Mouse (Mus musculus): ENCODE results near the gene Ttc1. TPM values are rescaled to one million over a fixed set of nuclear protein-coding genes. Genes with fewer than 3 reads are reported as not detected.

Ttc1 gene
- polyA plus RNA-seq, 1 experiment: 39.7 TPM

DNA sequence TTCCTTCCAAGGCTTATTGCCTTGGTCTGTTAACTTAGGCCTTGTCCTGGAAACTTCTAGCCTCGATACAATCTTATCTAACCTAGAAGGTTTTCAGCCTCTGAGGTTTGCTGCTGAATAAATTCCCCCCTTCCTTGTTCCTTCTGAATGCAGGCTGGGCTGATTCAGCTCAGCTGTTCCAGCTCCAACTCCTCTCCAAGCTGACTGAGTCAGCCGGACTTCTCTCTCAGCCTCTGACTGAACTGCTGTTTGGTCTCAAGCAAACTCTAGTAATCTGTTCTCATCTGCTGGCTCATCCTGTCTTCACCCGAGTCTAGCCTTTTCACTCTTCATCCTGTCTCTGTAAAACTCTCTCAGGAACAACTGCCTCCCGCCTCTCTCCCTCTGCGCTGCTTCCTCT is 31.7 kb upstream of the Ttc1 start:
- H3ac ChIP-seq (ENCODE audit: control insufficient read depth, insufficient read length, low read depth): no peak overlapping the region

DNA sequence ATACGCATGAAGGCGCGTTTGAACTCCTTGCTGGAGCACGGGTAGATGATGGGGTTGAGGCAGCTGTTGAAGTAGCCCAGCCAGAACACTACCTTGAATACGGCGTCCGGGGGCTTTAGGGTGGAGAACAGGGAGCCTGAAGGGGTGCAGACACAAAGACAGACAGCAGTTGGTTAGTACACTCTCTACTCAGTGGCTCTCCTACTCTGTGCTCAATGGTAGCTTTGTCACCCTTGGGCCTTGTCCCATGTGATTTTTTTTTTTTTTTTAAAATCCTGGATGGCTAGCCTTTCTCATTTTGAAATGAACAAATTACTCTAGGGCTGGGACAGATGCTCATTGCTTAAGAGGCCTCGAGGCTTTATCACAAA is 28.5 kb upstream of the Ttc1 start:
- Histone ChIP-seq H3K27me3 (ENCODE audit: control insufficient read depth, insufficient read depth, insufficient read length) (no peaks in the 10 kb centered on the region), H3K4me3 (ENCODE audit: insufficient read depth, poor library complexity, severe bottlenecking) (no peak overlapping the region), H3K36me3 (ENCODE audit: control insufficient read depth, insufficient read depth) (no peaks in the 10 kb centered on the region), H3K79me2 (ENCODE audit: control insufficient read depth, insufficient read depth) (no peaks in the 10 kb centered on the region), H3ac (ENCODE audit: control insufficient read depth, insufficient read length, low read depth) (no peak overlapping the region), H3K79me3 (ENCODE audit: low read depth) (no peaks in the 10 kb centered on the region)
- no peak for TF ChIP-seq FOSL1 (IDR thresholded peaks at IDR 0.05; ENCODE audit: insufficient read depth, low read length, poor library complexity, severe bottlenecking)
- no peak for TF ChIP-seq MYOG (IDR thresholded peaks at IDR 0.05; ENCODE audit: control insufficient read depth, extremely low read depth, insufficient read length)
- TF ChIP-seq CTCF (IDR thresholded peaks at IDR 0.05; ENCODE audit: control insufficient read depth, insufficient read depth, insufficient read length): no peak
- no peak for TF ChIP-seq USF1 (IDR thresholded peaks at IDR 0.05; ENCODE audit: low read depth)
- no peak for TF ChIP-seq MYOD1 (IDR thresholded peaks at IDR 0.05; ENCODE audit: control insufficient read depth, insufficient read length, low read depth)
- TF ChIP-seq MAX (IDR thresholded peaks at IDR 0.05): no peak
- TF ChIP-seq CEBPB (IDR thresholded peaks at IDR 0.05; ENCODE audit: low read depth): no peak

More for the DNA sequence above, 31.7 kb upstream of the Ttc1 start:
- Histone ChIP-seq H3K36me3 (ENCODE audit: control insufficient read depth, insufficient read depth) (no peaks in the 10 kb centered on the region), H3K27me3 (ENCODE audit: control insufficient read depth, insufficient read depth, insufficient read length) (no peaks in the 10 kb centered on the region), H3K4me3 (ENCODE audit: insufficient read depth, poor library complexity, severe bottlenecking) (no peak overlapping the region), H3K79me2 (ENCODE audit: control insufficient read depth, insufficient read depth) (no peaks in the 10 kb centered on the region), H3K79me3 (ENCODE audit: low read depth) (no peaks in the 10 kb centered on the region)
- no peak for TF ChIP-seq MAX (IDR thresholded peaks at IDR 0.05)
- no peak for TF ChIP-seq USF1 (IDR thresholded peaks at IDR 0.05; ENCODE audit: low read depth)
- no peak for TF ChIP-seq FOSL1 (IDR thresholded peaks at IDR 0.05; ENCODE audit: insufficient read depth, low read length, poor library complexity, severe bottlenecking)
- no peak for TF ChIP-seq MYOD1 (IDR thresholded peaks at IDR 0.05; ENCODE audit: control insufficient read depth, insufficient read length, low read depth)
- no peak for TF ChIP-seq CTCF (IDR thresholded peaks at IDR 0.05; ENCODE audit: control insufficient read depth, insufficient read depth, insufficient read length)
- TF ChIP-seq MYOG (IDR thresholded peaks at IDR 0.05; ENCODE audit: control insufficient read depth, extremely low read depth, insufficient read length): no peak
- TF ChIP-seq CEBPB (IDR thresholded peaks at IDR 0.05; ENCODE audit: low read depth): no peak

DNA sequence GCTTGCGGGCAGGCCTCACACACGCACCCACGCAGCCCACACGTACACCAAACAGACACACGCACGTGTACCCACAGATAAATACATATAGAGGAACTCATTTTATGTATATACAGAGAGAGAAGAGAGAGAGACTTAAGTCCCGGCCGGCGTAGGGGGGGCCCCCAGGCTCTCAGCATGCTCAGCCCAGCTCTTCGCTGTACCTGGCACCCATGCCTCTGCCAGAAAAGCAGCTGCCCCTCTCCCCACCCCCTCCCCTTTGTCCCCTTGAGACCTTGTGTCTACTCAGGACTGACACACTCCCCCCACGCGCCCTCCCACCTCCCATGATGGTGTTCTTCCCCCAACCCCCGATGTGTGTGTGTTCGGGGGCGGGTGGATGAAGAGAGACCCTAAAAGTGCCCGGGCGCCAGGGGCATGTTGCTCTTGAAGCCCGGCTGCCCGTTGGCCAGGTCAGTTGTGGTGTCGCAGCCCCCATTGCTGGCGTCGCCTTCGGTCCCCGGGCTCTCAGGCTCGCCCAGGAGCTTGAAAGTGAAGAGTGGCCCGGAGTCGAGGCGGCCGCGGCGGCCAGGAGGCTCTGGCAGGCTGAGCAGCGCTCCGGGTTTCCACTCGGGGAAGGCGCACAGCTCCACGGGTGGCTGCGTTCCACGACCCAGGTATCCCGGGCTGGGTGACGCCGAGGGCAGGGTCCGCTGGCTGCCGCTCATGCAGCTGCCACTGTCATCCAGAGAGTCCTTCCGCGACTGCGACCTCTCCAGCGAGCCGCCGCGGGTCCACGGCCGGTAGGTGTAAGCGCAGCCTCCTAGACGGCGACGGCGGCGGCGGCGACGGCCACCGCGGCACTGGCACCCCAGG is 27.9 kb upstream of the Ttc1 start:
- Histone ChIP-seq H3ac (ENCODE audit: control insufficient read depth, insufficient read length, low read depth) (no peak overlapping the region), H3K79me3 (ENCODE audit: low read depth) (no peaks in the 10 kb centered on the region), H3K27me3 (ENCODE audit: control insufficient read depth, insufficient read depth, insufficient read length) (no peaks in the 10 kb centered on the region), H3K4me3 (ENCODE audit: insufficient read depth, poor library complexity, severe bottlenecking) (no peak overlapping the region), H3K36me3 (ENCODE audit: control insufficient read depth, insufficient read depth) (no peaks in the 10 kb centered on the region), H3K79me2 (ENCODE audit: control insufficient read depth, insufficient read depth) (no peaks in the 10 kb centered on the region)
- no peak for TF ChIP-seq CEBPB (IDR thresholded peaks at IDR 0.05; ENCODE audit: low read depth)
- no peak for TF ChIP-seq CTCF (IDR thresholded peaks at IDR 0.05; ENCODE audit: control insufficient read depth, insufficient read depth, insufficient read length)
- no peak for TF ChIP-seq MYOD1 (IDR thresholded peaks at IDR 0.05; ENCODE audit: control insufficient read depth, insufficient read length, low read depth)
- TF ChIP-seq FOSL1 (IDR thresholded peaks at IDR 0.05; ENCODE audit: insufficient read depth, low read length, poor library complexity, severe bottlenecking): no peak
- TF ChIP-seq MYOG (IDR thresholded peaks at IDR 0.05; ENCODE audit: control insufficient read depth, extremely low read depth, insufficient read length): no peak
- TF ChIP-seq MAX (IDR thresholded peaks at IDR 0.05): no peak
- TF ChIP-seq USF1 (IDR thresholded peaks at IDR 0.05; ENCODE audit: low read depth): no peak

DNA sequence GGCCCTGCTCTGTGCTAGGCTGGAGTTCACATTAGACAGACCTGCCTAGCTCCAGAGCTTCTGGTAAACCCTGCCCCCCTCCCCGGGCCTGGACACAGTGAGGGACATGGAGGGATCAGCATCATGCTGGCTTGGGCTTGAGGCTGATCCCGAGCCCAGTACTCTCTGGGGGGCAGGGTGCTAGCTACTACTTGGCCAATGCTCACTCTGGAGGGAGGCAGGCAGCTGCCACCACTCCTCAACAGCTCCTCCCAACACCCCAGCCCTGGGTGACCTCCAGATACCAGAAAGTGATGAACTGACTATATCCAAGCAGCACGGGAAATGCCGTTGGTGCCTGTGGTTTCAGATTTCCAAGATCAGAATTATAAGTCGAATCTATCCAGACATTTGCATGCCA is 25.9 kb upstream of the Ttc1 start:
- Histone ChIP-seq H3K36me3 (ENCODE audit: control insufficient read depth, insufficient read depth) (no peaks in the 10 kb centered on the region), H3K79me3 (ENCODE audit: low read depth) (no peaks in the 10 kb centered on the region), H3ac (ENCODE audit: control insufficient read depth, insufficient read length, low read depth) (no peak overlapping the region), H3K4me3 (ENCODE audit: insufficient read depth, poor library complexity, severe bottlenecking) (no peak overlapping the region), H3K27me3 (ENCODE audit: control insufficient read depth, insufficient read depth, insufficient read length) (no peaks in the 10 kb centered on the region), H3K79me2 (ENCODE audit: control insufficient read depth, insufficient read depth) (no peaks in the 10 kb centered on the region)
- TF ChIP-seq CEBPB (IDR thresholded peaks at IDR 0.05; ENCODE audit: low read depth) (no peak), MYOD1 (IDR thresholded peaks at IDR 0.05; ENCODE audit: control insufficient read depth, insufficient read length, low read depth) (peak; percentile 81)

DNA sequence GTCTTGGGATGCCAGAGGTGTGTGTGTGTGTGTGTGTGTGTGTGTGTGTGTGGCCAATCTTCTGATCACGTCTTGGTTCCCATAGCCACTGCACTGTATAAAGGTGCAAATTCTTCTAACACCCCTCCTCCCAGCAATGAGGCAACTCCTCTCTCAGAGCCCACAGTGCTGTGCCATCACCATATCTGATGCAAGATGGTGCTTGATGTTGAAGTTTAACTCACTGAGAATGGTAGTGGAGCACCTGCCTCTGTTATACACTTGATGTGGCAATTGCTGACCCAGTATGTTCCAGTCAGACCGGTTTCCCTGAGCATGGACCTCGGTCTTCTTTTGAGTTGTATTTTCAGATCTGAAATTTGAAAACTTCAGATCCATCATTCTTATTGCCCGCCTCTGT is 22.3 kb upstream of the Ttc1 start:
- TF ChIP-seq CEBPB (IDR thresholded peaks at IDR 0.05; ENCODE audit: low read depth) (no peak), MAX (IDR thresholded peaks at IDR 0.05) (no peak), USF1 (IDR thresholded peaks at IDR 0.05; ENCODE audit: low read depth) (no peak), MYOG (IDR thresholded peaks at IDR 0.05; ENCODE audit: control insufficient read depth, extremely low read depth, insufficient read length) (no peak), CTCF (IDR thresholded peaks at IDR 0.05; ENCODE audit: control insufficient read depth, insufficient read depth, insufficient read length) (no peak), MYOD1 (IDR thresholded peaks at IDR 0.05; ENCODE audit: control insufficient read depth, insufficient read length, low read depth) (no peak), FOSL1 (IDR thresholded peaks at IDR 0.05; ENCODE audit: insufficient read depth, low read length, poor library complexity, severe bottlenecking) (no peak)
- H3K27me3 ChIP-seq (ENCODE audit: control insufficient read depth, insufficient read depth, insufficient read length): no peaks in the 10 kb centered on the region
- H3ac ChIP-seq (ENCODE audit: control insufficient read depth, insufficient read length, low read depth): no peak overlapping the region
- no peak overlapping the region for H3K4me3 ChIP-seq (ENCODE audit: insufficient read depth, poor library complexity, severe bottlenecking)
- no peaks in the 10 kb centered on the region for H3K79me2 ChIP-seq (ENCODE audit: control insufficient read depth, insufficient read depth)
- H3K36me3 ChIP-seq (ENCODE audit: control insufficient read depth, insufficient read depth): no peaks in the 10 kb centered on the region
- no peaks in the 10 kb centered on the region for H3K79me3 ChIP-seq (ENCODE audit: low read depth)

DNA sequence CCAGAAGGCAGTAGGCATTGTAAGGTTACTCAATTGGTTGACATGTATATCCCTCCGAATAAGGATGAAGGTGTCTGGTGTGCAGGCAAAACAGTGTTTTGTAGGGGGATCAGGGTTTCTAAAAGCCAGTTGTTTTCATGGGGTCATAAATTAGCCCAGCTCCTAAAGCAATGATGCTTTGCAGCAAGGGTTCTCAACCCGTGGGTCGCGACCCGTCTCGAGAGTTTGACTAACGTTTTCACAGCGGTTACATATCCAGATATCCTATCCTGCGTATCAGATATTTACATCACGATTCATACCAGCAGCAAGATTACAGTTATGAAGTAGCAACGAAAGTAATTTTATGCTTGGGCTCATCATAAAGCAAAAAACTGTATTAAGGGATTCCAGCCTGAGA is 19.9 kb upstream of the Ttc1 start:
- no peak for TF ChIP-seq MAX (IDR thresholded peaks at IDR 0.05)
- TF ChIP-seq CEBPB (IDR thresholded peaks at IDR 0.05; ENCODE audit: low read depth): no peak
- no peak for TF ChIP-seq USF1 (IDR thresholded peaks at IDR 0.05; ENCODE audit: low read depth)
- TF ChIP-seq MYOG (IDR thresholded peaks at IDR 0.05; ENCODE audit: control insufficient read depth, extremely low read depth, insufficient read length): no peak
- no peak for TF ChIP-seq MYOD1 (IDR thresholded peaks at IDR 0.05; ENCODE audit: control insufficient read depth, insufficient read length, low read depth)
- no peak for TF ChIP-seq CTCF (IDR thresholded peaks at IDR 0.05; ENCODE audit: control insufficient read depth, insufficient read depth, insufficient read length)
- no peak for TF ChIP-seq FOSL1 (IDR thresholded peaks at IDR 0.05; ENCODE audit: insufficient read depth, low read length, poor library complexity, severe bottlenecking)
- Histone ChIP-seq H3K79me2 (ENCODE audit: control insufficient read depth, insufficient read depth) (no peaks in the 10 kb centered on the region), H3K4me3 (ENCODE audit: insufficient read depth, poor library complexity, severe bottlenecking) (no peak overlapping the region), H3K27me3 (ENCODE audit: control insufficient read depth, insufficient read depth, insufficient read length) (no peaks in the 10 kb centered on the region), H3K79me3 (ENCODE audit: low read depth) (no peaks in the 10 kb centered on the region), H3ac (ENCODE audit: control insufficient read depth, insufficient read length, low read depth) (no peak overlapping the region), H3K36me3 (ENCODE audit: control insufficient read depth, insufficient read depth) (no peaks in the 10 kb centered on the region)
